Mouse (Mus musculus): ENCODE measurements around the gene Cyfip1. TPM values are rescaled to one million over a fixed set of nuclear protein-coding genes. Genes with fewer than 3 reads are reported as not detected.

Gene Cyfip1
- polyA plus RNA-seq (2015; fragmentation: Nextera tagmentation; extraction: Ambion mirVana) = 49.7 and 59.1 TPM in 2 replicates

DNA sequence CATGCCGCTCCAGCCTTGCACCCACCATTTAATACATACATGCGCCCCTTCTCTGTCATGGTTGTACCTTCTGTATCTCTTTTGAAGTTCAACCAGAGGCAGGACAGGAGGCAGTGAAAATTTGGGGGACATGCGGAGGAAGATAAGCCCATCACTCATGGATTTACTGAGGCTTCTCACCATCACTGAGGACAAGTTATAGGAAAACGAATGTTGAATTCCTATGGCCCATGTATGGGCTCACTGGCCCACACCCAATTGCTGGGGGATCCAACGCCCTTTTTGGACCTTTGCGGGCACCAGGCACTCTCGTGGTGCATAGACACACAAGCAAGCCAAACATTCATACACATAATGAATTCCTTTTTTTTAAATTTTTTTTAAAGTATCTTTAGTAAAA lies at the start of gene Cyfip1:
Gene Cyfip1 (plus strand): TSS at position 301 of the 400 bp plus-strand sequence.
- Histone ChIP-seq H3K27ac (replicated peaks) (peak within 1 kb of the TSS; percentile 99), H3K27me3 (ENCODE audit: control insufficient read depth, insufficient read depth, low read length) (no peaks in the 10 kb centered on the region), H3K9ac (ENCODE audit: low read length) (peak within 1 kb of the TSS; percentile 99), H3K4me2 (replicated peaks; ENCODE audit: low read depth) (peak within 1 kb of the TSS; percentile 89), H3K9me3 (ENCODE audit: control insufficient read depth, low read length) (no peaks in the 10 kb centered on the region), H3K4me3 (ENCODE audit: low read depth, low read length) (peak within 1 kb of the TSS; percentile 91), H3K4me1 (replicated peaks; ENCODE audit: control insufficient read depth, insufficient read depth) (0 out of 2 replicates have a peak, but pooled peaks cover 2% of the 10 kb centered on the region), H3K36me3 (ENCODE audit: control insufficient read depth, insufficient read depth, low read length) (no peaks in the 10 kb centered on the region)
- TF ChIP-seq EP300 (optimal IDR thresholded peaks at IDR 0.05) = no peak
- no peak for TF ChIP-seq CTCF (IDR thresholded peaks at IDR 0.05; ENCODE audit: low read depth)
- peak; percentile 18; the same call in 1 of the 2 replicates for ATAC-seq (ENCODE audit: low FRiP score, low TSS enrichment)
- WGBS = 43% methylated on average over 7 of the region's 7 CpGs
- no peak for DNase-seq (ENCODE audit: low spot score)

DNA sequence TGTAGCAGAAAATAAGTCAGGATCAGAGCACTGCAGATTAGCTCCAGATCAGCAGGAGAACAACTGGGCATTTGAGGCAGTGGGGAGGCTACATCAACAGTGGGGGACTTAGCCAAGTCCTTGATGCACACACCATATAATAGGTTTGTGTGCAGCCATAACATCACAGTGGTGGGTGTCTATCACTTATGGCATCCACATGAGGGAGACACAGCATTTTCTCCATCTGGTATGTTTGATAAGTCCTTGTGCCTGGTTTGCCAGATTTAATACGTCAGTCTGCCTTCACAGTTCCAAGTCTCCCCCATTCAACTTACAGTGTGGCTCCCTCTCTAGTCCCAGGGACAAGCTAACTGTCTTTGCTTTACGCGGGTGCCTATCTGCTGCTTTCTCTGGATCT lies 49.3 kb upstream of the Cyfip1 start:
- no peak overlapping the region for H3K4me3 ChIP-seq (ENCODE audit: low read depth, low read length)
- peaks cover 5% of the 10 kb centered on the region; the same call in 1 of the 2 replicates for H3K4me1 ChIP-seq (replicated peaks; ENCODE audit: control insufficient read depth, insufficient read depth)
- ATAC-seq (ENCODE audit: low FRiP score, low TSS enrichment) = no peak
- H3K9me3 ChIP-seq (ENCODE audit: control insufficient read depth, low read length) = no peaks in the 10 kb centered on the region
- no peaks in the 10 kb centered on the region for H3K27me3 ChIP-seq (ENCODE audit: control insufficient read depth, insufficient read depth, low read length)
- no peak for DNase-seq (ENCODE audit: low spot score)
- 76% methylated on average over 3 of the region's 3 CpGs for WGBS
- H3K9ac ChIP-seq (ENCODE audit: low read length) = no peak overlapping the region
- H3K36me3 ChIP-seq (ENCODE audit: control insufficient read depth, insufficient read depth, low read length) = peaks cover 6% of the 10 kb centered on the region; the same call in 1 of the 2 replicates
- no peak overlapping the region for H3K27ac ChIP-seq (replicated peaks)
- H3K4me2 ChIP-seq (replicated peaks; ENCODE audit: low read depth) = no peak overlapping the region
- TF ChIP-seq EP300 (optimal IDR thresholded peaks at IDR 0.05) (no peak), CTCF (IDR thresholded peaks at IDR 0.05; ENCODE audit: low read depth) (no peak)

DNA sequence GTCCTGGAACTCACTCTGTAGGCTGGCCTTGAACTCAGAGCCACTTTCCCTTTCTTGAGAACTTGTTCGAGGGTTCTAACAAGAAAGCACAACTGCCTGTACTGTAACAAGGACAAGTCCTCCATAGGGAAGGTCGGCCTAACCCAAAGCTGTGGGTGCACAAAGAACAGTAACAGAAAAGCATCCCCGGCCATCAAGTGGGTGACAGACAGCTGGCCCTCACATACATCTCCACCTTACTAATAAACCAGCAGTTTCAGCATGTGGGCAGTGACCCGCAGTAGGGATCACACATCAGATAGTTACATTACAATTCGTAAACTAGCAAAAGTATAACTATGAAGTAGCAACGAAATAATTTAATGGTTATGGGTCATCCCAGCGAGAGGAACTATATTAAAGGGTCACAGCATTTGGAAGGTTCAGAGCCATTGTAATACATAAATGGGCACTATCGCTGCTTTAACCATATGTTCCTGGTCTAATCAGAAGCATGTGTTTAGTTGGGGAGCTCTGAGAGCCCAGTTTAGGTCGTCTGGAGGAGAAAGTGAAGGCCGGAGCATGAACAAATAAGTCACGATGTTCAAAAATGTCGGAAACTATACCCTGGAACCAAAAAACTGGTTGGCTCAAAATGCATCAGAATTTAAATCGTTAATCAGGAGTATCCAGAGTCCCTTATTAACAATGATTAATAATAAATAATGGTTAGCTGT lies 48.2 kb upstream of the Cyfip1 start:
- Histone ChIP-seq H3K27ac (replicated peaks) (0 out of 2 replicates have a peak overlapping the region, but pooled peaks have one; percentile 8), H3K9me3 (ENCODE audit: control insufficient read depth, low read length) (no peaks in the 10 kb centered on the region), H3K4me3 (ENCODE audit: low read depth, low read length) (peak overlapping the region; percentile 78), H3K9ac (ENCODE audit: low read length) (peak overlapping the region; percentile 91), H3K4me1 (replicated peaks; ENCODE audit: control insufficient read depth, insufficient read depth) (peaks cover 5% of the 10 kb centered on the region; the same call in 1 of the 2 replicates), H3K4me2 (replicated peaks; ENCODE audit: low read depth) (peak overlapping the region; percentile 67), H3K36me3 (ENCODE audit: control insufficient read depth, insufficient read depth, low read length) (peaks cover 6% of the 10 kb centered on the region; the same call in 1 of the 2 replicates), H3K27me3 (ENCODE audit: control insufficient read depth, insufficient read depth, low read length) (no peaks in the 10 kb centered on the region)
- no peak for DNase-seq (ENCODE audit: low spot score)
- TF ChIP-seq EP300 (optimal IDR thresholded peaks at IDR 0.05) (no peak), CTCF (IDR thresholded peaks at IDR 0.05; ENCODE audit: low read depth) (no peak)
- WGBS = 36% methylated on average over 13 of the region's 13 CpGs
- ATAC-seq (ENCODE audit: low FRiP score, low TSS enrichment) = no peak

DNA sequence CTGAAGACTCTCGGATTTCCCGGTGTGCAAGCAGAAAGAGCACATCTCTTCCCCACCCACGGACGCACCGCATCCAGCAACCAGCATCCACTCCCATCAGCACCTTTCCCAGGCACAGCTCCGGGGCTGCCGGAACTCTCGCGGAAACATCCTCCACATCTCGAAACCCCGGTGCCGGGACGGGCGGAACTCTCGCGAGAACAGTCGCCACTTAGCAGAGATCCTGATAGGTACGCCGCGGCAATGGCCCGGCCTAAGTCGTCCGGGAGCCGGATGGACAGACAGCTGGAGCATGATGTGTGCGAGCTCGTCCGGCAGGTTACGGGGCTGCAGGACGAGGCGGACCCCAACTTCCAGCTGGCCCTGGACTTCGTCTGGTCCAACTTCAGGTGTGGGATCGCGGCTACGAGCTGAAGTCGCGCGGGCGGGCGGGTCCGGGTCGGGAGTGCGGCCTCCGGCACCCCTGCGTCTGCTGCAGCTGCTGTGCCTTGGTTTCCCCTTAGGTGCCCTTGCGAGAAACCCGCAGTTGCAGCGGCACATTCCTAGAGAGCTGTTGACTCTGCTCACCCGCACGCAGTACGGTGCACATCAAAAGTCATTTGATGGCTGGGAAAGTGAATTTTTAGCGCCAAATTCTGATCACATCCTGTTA lies 47.5 kb upstream of the Cyfip1 start, which contains the start of gene Tubgcp5:
Gene Tubgcp5 (plus strand): TSS at position 203 of the 652 bp plus-strand sequence.
- no peak for TF ChIP-seq CTCF (IDR thresholded peaks at IDR 0.05; ENCODE audit: low read depth)
- TF ChIP-seq EP300 (optimal IDR thresholded peaks at IDR 0.05) = peak; percentile 98
- Histone ChIP-seq H3K9me3 (ENCODE audit: control insufficient read depth, low read length) (no peaks in the 10 kb centered on the region), H3K36me3 (ENCODE audit: control insufficient read depth, insufficient read depth, low read length) (peaks cover 6% of the 10 kb centered on the region), H3K4me1 (replicated peaks; ENCODE audit: control insufficient read depth, insufficient read depth) (peaks cover 5% of the 10 kb centered on the region; the same call in 1 of the 2 replicates), H3K27me3 (ENCODE audit: control insufficient read depth, insufficient read depth, low read length) (no peaks in the 10 kb centered on the region), H3K4me2 (replicated peaks; ENCODE audit: low read depth) (peak within 1 kb of the TSS; percentile 67), H3K9ac (ENCODE audit: low read length) (peak within 1 kb of the TSS; percentile 91), H3K4me3 (ENCODE audit: low read depth, low read length) (peak within 1 kb of the TSS; percentile 78), H3K27ac (replicated peaks) (peak within 1 kb of the TSS; percentile 80)
- DNase-seq (ENCODE audit: low spot score) = peak; percentile 96
- under 1% methylated on average over 51 of the region's 51 CpGs for WGBS
- peak; percentile 100 for ATAC-seq (ENCODE audit: low FRiP score, low TSS enrichment)

DNA sequence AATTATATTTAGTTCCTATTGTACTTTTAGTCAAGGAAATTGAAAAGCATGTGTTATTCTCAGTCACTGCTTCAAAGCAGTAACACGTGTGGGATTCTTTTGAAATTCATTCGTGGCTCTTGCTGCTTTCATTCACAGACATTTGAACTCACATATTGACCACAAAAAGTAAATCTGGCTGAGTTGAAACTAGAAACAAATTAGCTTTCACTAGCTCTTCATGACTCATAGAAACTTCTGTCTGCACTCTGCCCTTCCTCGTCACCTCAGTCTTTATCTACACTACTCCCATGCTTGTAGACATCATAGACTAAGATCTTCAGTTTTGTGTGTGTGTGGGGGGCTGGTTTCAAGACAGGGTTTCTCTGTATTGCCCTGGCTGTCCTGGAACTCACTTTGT lies 41.6 kb upstream of the Cyfip1 start:
- TF ChIP-seq EP300 (optimal IDR thresholded peaks at IDR 0.05) (no peak), CTCF (IDR thresholded peaks at IDR 0.05; ENCODE audit: low read depth) (no peak)
- no peak overlapping the region for H3K9ac ChIP-seq (ENCODE audit: low read length)
- no peak overlapping the region for H3K4me2 ChIP-seq (replicated peaks; ENCODE audit: low read depth)
- no peak for ATAC-seq (ENCODE audit: low FRiP score, low TSS enrichment)
- H3K27ac ChIP-seq (replicated peaks) = no peak overlapping the region
- H3K36me3 ChIP-seq (ENCODE audit: control insufficient read depth, insufficient read depth, low read length) = peaks cover 31% of the 10 kb centered on the region
- no peaks in the 10 kb centered on the region for H3K27me3 ChIP-seq (ENCODE audit: control insufficient read depth, insufficient read depth, low read length)
- no peak overlapping the region for H3K4me3 ChIP-seq (ENCODE audit: low read depth, low read length)
- WGBS = 89% methylated on average over 3 of the region's 3 CpGs
- H3K9me3 ChIP-seq (ENCODE audit: control insufficient read depth, low read length) = no peaks in the 10 kb centered on the region
- H3K4me1 ChIP-seq (replicated peaks; ENCODE audit: control insufficient read depth, insufficient read depth) = no peaks in the 10 kb centered on the region
- DNase-seq (ENCODE audit: low spot score) = no peak

Measured in stomach, postnatal 0 days (tissue).